Mouse (Mus musculus): Measurements from ENCODE around the gene Stxbp5.

Stxbp5 gene

GRCm38 (mm10) chr10:9754893-9755541 lies 145.9 kb downstream of the Stxbp5 start:
- DNase-seq (ENCODE audit: low spot score in 2 of 2): peak; percentile 56 to 61

DNA sequence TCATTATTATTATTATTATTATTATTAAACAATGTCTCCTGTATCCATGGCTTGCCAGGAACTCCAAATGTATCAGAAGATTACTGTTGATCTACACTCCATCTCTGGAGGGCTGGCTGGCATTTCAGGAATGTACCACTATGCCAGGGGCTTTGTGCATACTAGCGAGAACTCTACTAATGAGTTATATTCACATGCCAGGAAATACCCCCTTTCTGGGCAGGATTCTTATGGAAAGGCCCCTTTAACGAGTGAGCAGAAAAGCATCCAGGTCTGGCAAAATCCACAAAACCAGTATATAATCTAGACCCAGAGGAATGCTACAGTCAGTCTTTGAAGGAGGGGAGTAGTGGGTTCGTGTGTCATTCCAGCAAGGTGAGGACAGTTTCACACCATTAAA lies 167.0 kb downstream of the Stxbp5 start:
- no peak for DNase-seq (ENCODE audit: low spot score in 2 of 2)

DNA sequence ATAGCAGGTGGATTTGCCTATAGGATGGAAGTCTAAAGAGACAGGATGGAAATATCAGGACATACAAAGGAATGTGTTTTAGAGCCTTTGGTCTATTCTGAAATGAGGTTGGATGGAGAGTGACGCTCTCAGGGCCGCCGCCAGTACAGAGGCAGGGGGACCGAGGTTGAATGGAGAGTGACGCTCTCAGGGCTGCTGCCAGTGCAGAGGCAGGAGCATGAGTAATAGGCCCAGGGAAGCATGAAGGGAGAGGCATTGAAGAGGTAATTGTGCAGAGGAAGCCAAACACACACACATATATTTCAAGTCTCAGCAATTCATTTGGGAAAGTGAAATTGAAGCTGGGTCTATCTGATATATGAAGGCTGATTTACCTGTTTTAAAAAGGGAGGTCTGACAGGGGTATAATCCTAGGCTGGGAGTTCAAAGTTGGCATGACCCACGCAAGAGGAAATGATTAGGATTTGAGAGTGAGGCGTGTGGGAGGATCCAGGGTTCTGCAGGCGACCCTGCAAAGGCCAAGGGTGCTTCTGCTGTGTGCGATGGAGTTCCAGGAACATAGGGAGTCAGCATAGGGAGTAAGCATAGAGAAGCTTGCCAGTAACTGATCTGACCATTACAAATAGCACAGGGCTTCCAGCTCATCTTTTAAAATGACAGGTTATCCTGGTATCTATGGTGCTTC lies 168.7 kb downstream of the Stxbp5 start:
- DNase-seq (ENCODE audit: low spot score in 2 of 2): no peak

- no peak for DNase-seq (ENCODE audit: low spot score in 2 of 2)
Measured at GRCm38 (mm10) chr10:9722519-9723303, 178.2 kb downstream of the Stxbp5 start.

GRCm38 (mm10) chr10:9720027-9720426 lies 180.9 kb downstream of the Stxbp5 start:
- DNase-seq (ENCODE audit: low spot score in 2 of 2): no peak

DNA sequence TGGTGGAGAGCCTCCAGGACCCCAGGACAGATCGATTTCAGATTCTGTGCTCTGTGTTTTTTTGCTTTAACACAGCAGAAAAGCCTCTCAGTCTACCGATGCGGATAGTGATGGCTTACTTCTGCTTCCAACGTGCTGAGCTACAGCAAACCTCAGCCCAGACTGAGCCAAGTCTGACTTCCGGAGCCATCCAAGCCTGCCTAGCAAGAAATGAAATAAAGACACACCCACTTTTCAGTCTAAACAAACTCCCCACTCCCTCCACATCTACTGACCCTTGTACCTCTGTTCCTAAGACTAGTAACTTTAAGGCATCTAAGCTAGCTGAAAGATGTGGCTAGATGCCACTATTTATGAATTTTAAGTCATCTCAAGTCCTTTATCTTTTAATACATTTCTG lies 182.8 kb downstream of the Stxbp5 start:
- DNase-seq (ENCODE audit: low spot score in 2 of 2): peak in 1 of 2 experiments; percentile 5

Data from urinary bladder, postnatal 36 days (tissue).